Mouse (Mus musculus) mouse embryonic stem cell (cell line): ENCODE measurements around the gene Pxmp4.

Experiments used
- in situ Hi-C, 2 experiments: fragments of 300-500 bp; cut with MboI; formaldehyde crosslinking; loops; 1 replicate in 1 of 2; 3 replicates in 1 of 2; pipeline ENCODE4 v1.14.3; 2019 to 2020; ENCODE audit warnings: low sequenced_read_pairs in 2 of 2, low pct_unique_long_range_greater_than_20kb in 1 of 2, mixed read lengths in 1 of 2; ENCODE audit not compliant: unreplicated experiment in 1 of 2

Pxmp4 gene

DNA sequence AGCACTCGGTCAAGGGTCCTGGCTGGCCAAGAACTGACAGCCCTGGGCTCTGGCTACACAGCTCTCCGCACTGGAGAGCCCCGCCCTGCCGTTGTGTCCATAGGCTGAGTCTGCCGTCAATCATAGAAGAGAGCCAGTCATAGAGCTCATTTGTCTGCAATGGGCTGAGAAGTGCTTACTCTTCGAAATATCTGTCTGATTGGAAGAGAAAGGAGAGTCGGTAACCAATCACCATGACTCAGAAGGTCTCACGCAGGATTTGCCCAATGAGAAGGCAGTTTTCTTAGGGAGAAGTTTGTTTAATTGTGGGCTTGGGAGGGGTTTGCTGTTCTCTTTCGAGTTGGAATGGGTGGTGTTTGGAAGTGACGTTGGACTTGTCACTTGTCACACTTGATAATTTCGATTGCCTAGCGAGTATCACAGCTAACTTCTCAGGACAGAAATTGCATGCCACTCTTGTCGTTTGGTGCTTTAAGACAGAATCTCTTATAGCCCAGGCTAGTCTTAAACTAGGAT, at the start of gene Pxmp4:
TSS of gene Pxmp4 (minus strand) at position 71 of the 516 bp plus-strand sequence.
- in situ Hi-C loops, result no loop called here

DNA sequence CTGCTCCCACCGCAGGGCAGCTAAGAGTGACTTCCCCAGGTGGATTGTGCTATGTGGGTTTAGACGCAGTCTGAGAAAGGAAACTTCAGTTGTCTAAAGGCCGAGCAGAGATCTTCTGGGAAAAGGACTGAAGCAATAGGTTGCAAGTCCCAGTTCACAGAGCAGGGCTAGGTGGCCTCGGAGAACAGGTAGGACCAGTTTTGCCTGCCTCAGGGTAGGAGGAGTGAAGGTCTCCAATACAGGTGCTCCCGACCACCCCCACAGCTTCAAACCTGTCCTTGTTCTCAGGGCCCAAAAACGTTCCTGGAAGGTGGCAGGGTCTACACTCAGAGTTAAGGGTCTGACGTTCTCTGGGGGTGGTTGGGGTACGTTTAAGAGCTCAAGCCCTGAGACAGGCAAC, 47.9 kb upstream of the Pxmp4 start, which contains the start of gene Chmp4b:
TSS of gene Chmp4b (plus strand) at position 343 of the 400 bp plus-strand sequence.
- in situ Hi-C loops, result no loop called here

DNA sequence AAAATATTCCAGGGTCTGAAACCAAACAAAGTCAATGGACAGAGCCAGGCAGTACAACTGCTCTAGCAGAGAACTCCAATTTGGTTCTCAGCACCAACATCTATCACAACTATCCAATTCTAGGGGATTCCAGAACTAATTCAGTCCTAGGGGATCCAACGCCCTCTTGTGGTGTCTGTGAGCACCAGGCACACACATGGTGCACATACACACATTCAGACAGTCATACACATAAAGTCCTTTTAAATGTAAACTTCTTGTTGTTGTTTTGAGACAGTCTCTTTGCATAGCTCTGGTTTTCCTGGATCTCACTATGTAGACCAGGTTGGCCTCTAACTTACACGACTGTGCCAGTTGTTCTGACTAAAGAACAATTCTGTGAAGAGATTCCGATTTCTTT, 46.9 kb upstream of the Pxmp4 start:
- in situ Hi-C loops, result no loop called here

DNA sequence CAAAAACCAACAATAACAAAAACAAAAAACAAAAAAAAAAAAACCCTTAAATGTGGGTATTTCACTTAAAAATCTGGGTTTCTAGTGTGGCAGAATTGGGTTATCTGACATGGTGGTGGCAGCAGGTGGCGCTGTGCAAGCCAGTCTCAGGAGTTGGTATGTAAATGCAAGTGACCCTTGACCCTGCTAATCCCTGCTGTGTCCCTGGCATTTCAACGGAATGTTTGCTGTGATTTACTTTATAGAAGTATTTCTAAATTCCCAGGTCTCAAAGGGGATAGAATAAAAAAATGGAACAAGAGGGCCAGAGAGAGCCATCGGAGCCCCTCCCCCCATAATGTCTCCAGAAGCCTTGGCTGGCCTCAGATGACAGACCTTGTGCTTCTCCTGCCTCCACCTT, 44.6 kb upstream of the Pxmp4 start:
- in situ Hi-C loops, result no loop called here

DNA sequence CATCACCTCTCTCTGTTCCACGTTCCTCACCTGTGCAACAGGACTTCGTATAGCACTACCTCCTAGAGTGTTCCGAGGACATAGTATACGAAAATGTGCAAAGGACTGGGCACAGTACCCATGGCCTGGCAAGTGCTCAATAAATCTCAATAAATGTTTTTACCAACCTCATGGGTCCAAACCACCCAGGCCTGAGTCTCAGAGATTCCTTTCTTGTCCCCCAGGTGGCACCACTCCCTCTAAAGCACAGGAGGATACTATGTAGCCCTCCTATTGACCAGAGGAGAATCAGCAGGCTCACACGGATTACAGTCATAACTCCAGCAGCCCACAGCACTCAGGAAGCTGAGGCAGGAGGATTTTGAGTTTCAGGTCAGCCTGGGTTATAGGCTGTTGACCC, 43.1 kb upstream of the Pxmp4 start:
- in situ Hi-C loops, result no loop called here

DNA sequence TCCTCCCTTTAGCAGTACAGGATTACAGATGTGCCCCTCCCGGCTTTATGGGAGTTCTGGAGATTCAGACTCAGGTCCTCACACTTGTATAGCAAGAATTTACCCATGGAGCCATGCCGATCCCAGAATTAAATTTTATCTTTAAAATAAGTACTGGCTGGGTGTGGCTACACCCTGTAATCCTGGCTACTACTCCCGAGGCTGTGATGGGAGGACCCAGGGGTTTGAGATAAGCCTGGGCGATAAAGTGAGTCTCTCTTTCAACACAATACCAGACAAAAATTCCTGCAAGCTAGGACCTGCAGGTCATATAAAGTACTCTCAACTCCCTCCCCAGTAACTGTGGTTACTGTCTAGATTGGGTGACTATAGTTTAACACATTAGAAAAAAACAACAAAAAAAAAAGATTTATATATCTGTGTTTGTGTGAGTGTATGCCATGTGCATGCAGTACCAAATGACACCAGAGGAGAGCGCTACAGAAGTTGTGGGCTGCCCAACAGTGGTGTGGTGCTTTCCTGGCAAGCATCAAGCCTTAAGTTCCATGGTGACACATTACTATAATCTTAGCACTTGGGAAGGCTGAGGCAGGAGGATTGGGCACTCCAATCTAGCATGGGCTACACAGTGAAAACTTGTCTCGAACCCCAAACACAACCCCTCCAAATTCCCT, 39.3 kb upstream of the Pxmp4 start:
- in situ Hi-C loops, result no loop called here

DNA sequence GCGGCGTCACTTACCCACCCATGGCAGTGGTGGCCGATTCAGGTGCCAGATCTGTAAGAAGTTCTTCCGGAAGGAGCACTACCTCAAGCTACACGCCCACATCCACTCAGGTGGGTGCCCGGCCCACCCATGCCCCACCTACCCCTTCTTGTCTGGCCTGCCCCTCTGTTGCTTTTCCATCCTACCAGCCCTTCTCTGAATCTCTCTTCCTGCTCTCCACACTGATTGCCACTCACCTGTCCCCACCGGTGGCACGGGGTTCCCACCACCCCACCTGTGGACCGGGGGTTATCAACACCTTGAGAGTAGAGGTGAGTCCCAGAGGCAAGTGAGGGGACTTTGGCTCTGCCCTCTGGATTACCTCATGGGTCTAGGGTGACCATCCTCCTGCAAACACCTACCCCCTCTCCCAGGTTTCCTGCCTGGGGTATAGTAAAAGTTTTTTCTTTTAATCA, 38.5 kb upstream of the Pxmp4 start:
- in situ Hi-C loops, result no loop called here

DNA sequence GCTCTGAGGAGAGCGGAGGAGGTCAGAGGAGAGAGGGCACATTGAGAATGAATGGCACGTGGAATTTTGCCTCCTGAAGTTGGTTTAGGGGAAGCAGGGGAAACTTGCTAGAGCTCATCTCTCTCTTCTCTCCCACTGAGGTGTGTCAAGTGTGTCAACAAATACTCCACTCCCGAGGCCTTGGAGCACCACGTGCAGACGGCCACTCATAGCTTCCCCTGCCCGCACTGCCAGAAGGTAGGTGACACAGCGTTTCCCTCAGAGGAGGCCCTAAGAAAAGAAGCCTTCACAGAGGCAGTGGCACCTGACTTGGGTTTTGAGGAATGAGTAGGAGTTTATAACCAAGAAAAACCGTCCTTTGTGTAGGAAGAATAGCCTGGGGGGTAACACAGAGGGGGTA, 37.7 kb upstream of the Pxmp4 start:
- in situ Hi-C loops, result no loop called here

DNA sequence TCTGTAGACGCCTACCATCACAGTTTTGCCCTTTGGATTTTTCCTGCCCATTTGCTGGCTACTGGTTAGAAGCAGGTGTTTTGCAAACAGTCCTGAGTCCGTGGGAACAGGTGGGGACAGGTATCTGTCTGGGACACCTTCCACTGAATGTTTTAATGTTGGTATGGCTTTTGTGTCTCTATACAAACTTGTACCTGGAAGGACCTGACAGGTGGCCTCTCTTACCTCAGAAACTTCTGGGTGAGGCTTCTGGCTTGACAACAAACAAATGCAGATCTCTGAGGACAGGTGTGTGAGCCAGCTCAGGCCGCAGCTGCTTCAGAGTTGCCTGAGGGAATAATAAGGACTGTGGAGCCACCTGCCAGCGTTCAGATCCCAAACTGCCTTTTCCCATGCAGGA, 35.6 kb upstream of the Pxmp4 start:
- in situ Hi-C loops, result no loop called here

DNA sequence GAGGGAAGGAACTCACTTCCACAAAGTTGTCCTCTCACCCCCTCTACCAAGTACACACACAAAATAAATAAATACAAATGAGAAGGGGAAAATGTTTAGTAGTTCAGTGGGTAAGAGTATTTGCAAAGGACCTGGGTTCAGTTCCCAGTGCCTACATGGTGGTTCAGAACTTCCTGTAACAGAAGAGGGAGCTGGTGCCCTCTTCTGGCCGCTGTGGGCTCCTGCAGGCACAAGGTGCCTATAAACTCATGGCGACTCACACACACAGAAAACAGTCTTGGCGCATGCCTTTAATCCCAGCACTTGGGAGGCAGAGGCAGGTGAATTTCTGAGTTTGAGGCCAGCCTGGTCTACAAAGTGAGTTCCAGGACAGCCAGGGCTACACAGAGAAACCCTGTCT, 35.0 kb upstream of the Pxmp4 start:
- in situ Hi-C loops, result no loop called here

DNA sequence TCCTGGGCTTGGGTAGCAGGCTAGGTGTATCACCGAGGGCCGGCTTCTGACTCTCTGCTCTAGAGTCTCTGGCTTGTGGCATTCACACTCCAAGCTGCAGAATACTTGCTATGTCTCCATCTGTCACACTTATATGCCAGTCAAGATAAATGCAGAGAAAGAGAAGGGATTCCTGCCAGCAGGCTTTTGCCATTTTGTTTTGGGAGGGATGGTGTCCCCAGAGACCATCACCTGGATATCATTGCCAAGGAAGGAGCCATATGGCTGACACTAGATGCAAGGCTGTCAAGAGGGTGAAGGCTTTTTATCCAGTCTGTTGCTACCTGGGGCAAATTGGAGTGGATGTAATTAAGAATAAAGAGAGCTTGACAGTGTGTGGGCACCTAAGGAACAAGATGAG, 32.3 kb upstream of the Pxmp4 start:
- in situ Hi-C loops, result no loop called here

DNA sequence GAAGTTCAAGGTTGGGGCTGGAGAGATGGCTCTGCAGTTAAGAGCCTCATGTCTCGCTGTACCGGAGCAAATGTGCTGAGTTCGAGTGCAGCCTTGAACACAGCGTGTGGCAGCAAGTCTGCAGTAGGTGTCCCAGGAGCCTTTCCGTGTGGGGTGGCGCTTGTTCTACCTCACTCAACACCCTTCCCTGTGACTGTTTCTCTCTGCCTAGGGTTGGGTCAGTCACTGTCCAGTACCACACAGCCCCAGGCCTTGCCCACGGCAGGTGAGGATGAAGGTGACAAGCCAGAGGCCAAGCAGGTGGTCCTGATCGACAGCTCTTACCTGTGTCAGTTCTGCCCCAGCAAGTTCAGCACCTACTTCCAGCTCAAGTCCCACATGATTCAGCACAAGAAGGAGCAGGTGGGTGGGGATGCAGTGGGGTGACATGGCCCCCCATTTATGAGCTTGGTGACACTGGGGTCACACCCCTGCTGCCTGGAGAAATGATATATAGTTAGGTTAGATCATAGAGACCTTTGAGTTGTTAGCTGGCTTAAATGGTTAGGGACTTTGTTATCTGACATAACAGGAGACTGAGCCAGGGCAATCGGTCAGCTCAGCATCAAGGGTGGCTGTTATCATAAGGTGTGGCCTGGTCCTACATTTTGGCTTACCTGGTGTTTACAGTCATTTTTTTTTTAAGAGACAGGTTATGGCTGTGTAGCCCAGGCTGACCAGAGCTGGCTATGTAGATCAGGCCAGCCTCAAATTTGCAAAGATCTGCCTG, 30.6 kb upstream of the Pxmp4 start:
- in situ Hi-C loops, result no loop called here

DNA sequence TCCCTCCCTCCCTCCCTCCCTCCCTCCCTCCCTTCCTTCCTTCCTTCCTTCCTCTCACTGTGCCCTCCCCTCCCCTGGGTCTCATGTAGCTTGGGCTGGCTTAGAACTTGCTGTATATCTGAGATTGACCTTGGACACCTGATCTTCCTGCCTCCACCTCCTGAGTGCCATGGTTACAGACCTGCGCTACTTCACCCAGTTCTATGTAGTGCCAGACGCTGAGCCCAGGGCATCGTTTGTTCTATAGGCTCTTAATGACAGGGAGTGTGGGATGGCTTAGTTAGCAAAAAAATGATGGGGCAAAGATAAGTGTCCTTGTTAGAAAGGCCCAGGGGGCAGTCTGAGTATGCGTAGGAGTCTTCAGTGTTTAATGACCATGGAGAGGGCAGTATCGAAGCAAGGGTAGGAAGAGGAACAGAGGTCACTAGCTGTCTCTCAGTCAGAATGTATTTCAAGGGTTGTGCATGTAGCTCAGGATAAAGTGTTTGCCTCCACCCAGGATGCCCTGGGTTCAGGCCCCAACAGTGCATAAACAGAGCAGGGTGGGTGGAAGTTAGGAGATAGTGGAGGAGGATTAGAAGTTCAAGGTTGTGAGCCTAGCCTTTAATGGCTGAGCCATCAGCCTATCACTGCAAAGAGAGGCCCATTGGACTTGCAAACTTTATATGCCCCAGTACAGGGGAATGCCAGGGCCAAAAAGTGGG, 29.7 kb upstream of the Pxmp4 start:
- in situ Hi-C loops, result no loop called here

DNA sequence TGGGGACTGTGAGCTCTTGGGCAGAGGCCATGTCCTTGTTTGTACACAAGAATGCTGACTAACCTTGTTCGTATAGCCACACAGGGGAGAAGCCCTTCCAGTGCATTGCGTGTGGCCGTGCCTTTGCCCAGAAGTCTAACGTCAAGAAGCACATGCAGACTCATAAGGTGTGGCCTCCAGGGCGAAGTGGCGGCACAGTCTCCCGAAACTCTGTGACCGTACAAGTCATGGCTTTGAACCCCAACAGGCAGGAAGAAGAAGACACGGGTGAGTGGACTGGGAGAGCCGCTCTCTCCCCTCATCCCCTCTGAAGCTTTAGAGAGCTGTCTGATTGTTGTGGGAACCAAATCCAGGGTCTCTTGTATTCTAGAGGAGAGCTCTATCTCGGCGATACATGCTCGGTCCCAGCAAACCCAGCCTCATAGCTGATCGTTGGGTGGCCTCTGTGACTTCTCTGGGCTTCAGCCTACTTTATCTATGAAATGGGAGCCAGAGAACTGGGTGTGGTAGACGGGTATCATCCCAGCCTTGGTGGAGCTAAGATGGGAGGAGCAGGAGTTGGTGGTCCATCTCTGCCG, 28.8 kb upstream of the Pxmp4 start:
- in situ Hi-C loops, result no loop called here

DNA sequence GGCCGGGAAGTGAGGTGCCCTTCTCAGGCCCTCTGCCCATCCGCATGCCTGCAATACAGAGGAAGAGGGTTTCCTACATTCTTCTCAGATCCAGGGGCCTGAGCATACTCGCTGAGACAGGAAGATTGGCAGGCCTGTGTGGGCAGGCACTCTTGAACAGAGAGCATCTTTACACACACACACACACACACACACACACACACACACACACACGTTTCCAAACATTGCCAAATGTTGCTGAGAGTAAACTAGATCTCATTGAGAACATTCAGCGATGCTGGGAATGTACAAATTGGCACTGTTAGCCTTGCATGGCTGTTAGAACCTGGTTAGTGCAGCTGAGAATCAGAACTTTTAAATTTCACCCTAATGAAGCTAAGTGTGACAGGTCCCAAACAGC, 27.0 kb upstream of the Pxmp4 start:
- in situ Hi-C loops, result no loop called here

DNA sequence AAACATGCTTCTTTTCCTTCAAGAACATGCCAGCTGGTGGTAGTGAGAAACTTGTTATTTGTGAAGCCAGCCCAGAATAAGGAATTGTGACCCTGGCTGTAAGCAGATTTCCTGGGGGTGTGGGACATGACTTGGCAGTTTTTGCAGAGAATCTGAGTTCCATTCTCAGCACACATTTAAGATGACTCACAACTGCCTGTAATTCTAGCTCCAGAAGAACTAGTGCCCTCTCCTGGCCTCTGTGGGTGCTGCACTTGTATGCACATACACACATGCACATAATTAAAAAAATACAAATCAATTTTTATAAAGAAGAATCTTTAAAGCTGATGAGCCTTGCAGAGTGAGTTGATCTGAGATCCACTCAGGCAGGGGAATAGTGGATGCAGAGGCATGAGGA, 20.6 kb upstream of the Pxmp4 start:
- in situ Hi-C loops, result no loop called here

DNA sequence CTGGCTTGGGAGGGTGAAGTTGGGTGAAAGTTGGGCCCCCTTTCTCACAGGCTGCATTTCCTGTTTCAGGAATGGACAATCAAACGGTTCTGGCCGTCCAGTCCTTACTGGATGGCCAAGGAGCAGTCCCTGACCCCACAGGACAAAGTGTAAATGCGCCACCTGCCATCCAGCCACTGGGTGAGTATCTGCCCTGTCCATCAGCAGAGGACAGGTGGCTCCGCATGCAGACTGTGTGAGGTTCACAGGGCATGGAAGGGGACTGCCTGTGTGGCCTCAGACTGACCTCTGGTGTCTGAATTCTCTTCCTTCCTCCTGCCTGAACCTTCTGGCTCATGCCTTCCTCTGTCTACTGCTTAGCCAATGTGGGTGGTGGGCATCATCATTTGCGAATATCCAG, 18.2 kb upstream of the Pxmp4 start:
- in situ Hi-C loops, result no loop called here

DNA sequence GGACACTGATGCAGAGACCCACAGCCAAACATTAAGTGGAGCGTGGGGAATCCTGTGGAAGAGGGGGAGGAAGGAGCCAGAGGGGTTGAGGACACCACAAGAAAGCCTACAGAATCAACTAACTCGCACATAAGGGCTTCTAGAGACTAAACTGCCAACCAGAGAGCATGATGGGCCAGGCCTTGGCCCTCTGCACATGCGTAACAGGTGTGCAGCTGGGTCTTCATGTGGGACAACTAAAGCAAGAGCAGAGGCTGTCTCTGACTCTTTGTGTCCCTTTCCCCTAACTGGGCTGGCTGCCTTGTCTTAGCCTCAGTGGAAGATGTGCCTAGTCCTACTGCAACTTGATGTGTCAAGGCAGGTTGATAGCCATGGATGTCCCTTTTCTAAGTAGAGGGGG, 13.6 kb upstream of the Pxmp4 start:
- in situ Hi-C loops, result no loop called here

DNA sequence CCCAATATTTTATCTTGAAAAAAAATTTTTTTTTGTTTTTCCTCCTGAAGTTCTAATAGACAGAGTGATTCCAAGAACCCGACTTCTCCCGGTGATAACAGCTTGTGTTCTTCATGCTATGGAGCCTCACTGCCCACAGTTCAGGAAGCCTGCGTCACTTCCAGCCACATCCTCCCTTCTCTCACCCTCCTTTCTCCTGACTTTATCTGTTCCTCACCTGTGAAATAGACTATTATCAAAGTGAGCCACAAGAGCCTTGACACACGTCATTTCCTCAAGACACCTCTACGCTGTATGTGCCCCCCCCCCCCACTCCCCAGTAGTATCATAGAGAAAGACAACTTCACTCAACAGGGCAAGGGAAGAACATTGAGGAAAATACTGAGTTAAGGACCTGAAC, 12.2 kb upstream of the Pxmp4 start:
- in situ Hi-C loops, result no loop called here
